Mouse (Mus musculus): ENCODE measurements around the gene Pkp4. TPM values are rescaled to one million over a fixed set of nuclear protein-coding genes. Genes with fewer than 3 reads are reported as not detected.

The Pkp4 gene
- polyA plus RNA-seq, 1 experiment from 2014 or later: 24.7 TPM

DNA sequence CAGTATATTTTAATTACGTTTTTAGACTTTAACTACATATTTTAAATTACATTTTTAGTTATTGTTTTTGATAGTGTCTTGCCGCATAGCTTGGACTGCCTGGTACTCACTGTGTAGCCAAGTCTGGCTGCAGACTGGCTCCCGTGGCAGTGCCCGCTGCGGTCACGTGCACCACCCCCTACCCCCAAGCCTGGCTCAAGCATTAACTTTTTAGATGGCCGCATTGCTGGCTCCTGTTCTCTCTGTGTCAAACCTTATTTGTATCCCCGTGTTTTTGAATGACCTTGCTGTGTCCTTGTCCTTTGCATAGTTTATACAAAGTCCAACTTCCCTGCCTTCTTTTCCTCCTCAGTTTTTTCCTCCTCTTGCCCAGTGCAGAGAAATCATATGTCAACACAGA lies 25.5 kb downstream of the Pkp4 start:
- H3K9me3 ChIP-seq (replicated peaks): no peaks in the 10 kb centered on the region
- WGBS: 89% methylated on average over 8 of the region's 8 CpGs
- H3K36me3 ChIP-seq: peaks cover 15% of the 10 kb centered on the region
- no peak overlapping the region for H3K4me2 ChIP-seq
- H3K27ac ChIP-seq: no peak overlapping the region
- no peak overlapping the region for H3K9ac ChIP-seq
- no peak overlapping the region for H3K4me3 ChIP-seq (replicated peaks)
- H3K4me1 ChIP-seq: peaks cover 11% of the 10 kb centered on the region
- ATAC-seq (replicated peaks; ENCODE audit: low FRiP score): no peak
- H3K27me3 ChIP-seq: no peaks in the 10 kb centered on the region

DNA sequence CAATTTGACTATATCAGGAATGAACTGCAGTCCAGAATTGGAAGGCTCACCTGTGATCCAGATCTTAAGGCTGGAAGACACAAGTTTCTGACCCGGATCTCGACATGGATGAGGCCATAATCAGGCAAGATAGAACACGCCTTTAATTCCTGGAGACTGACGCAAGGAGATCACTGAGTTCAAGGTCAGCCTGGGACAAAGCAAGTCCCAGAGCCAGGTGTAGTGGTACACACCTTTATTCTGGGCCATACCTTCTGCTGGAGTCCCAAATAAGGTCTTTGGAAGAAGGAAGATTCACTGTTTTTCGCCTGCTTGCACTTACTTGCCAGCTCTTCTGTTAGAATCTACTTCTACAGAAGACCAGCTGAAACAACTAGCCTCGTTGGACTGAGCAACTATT lies 26.3 kb downstream of the Pkp4 start:
- no peak overlapping the region for H3K4me2 ChIP-seq
- WGBS: 95% methylated on average over 6 of the region's 6 CpGs
- no peak overlapping the region for H3K9ac ChIP-seq
- no peaks in the 10 kb centered on the region for H3K9me3 ChIP-seq (replicated peaks)
- H3K27ac ChIP-seq: no peak overlapping the region
- no peak overlapping the region for H3K4me3 ChIP-seq (replicated peaks)
- no peak for ATAC-seq (replicated peaks; ENCODE audit: low FRiP score)
- peaks cover 15% of the 10 kb centered on the region for H3K36me3 ChIP-seq
- H3K4me1 ChIP-seq: peaks cover 11% of the 10 kb centered on the region
- H3K27me3 ChIP-seq: no peaks in the 10 kb centered on the region

DNA sequence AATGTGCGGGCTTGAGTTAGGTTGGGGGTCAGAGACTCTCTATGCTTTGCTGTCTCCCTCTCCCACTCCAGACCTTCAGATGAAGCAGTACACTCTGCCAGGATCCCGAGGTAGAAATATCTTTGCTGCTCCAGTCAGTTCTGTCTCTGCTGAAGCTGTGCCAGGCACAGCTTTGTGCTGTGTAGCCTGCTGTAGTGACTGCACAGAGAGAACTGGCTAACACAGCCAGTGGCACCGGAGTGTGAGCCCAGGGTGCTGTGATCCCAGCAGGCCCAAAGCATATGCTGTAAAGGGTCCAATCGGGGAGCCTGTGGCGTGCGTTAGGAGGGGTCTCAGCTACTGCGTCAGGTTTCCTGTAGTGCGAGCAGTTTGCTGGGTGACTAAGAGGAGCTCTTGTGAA lies 27.7 kb downstream of the Pkp4 start:
- H3K27me3 ChIP-seq: no peaks in the 10 kb centered on the region
- no peak overlapping the region for H3K9ac ChIP-seq
- no peak overlapping the region for H3K27ac ChIP-seq
- WGBS: 92% methylated on average over 8 of the region's 8 CpGs
- no peak for ATAC-seq (replicated peaks; ENCODE audit: low FRiP score)
- peaks cover 15% of the 10 kb centered on the region for H3K36me3 ChIP-seq
- H3K4me3 ChIP-seq (replicated peaks): no peak overlapping the region
- no peak overlapping the region for H3K4me2 ChIP-seq
- H3K4me1 ChIP-seq: peaks cover 11% of the 10 kb centered on the region
- no peaks in the 10 kb centered on the region for H3K9me3 ChIP-seq (replicated peaks)

DNA sequence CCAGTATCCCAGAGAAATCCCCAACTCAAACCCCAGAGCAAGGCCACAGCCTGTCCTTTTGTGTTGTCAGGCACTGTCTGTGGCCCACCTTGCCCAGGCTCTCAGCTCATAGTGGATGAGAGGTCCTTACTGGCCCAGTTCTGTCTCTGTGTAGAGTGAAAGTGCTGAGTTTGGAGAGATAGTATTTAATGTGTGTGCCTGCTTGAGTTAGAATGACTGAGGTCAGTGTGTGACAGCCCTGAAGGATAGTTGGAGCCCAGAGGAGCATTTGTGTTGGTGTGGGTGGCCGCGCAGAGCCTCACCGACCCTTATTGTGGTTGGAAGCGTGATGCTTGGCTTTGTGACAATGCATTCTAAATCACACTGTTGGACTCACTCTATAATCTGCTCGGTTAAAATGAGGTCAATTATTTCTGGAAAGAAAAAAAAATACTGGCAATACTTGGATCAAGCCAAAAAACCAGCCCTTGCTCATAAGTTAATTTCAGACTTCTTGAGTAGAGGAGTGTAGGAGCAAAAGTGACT lies 29.1 kb downstream of the Pkp4 start:
- Histone ChIP-seq H3K36me3 (peaks cover 15% of the 10 kb centered on the region), H3K27me3 (no peaks in the 10 kb centered on the region), H3K9ac (no peak overlapping the region), H3K27ac (peak overlapping the region; percentile 39), H3K9me3 (replicated peaks) (no peaks in the 10 kb centered on the region), H3K4me1 (peaks cover 11% of the 10 kb centered on the region), H3K4me2 (no peak overlapping the region), H3K4me3 (replicated peaks) (no peak overlapping the region)
- 46% methylated on average over 5 of the region's 5 CpGs for WGBS
- no peak for ATAC-seq (replicated peaks; ENCODE audit: low FRiP score)

DNA sequence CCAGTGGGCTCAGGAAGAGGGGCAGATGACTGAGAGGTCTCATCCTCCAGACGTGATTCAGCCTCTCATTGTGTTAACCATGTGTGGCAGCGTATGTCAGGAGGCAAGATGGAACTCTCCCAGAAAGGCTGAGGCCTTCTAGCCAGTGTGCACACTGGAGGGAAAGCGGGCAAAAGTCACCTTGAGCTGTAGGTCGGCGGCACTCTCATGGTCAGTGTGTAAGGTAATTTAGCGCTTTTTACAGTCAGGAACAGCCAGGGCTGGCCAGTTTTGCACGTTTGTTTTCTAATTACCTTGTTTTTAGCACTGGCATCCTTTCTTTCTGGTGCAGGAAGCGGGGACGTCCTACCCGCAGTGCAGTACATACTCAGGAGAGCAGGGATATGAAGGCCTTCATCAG lies 29.5 kb downstream of the Pkp4 start:
- Histone ChIP-seq H3K27ac (peak overlapping the region; percentile 39; the same call in 1 of the 2 replicates), H3K27me3 (no peaks in the 10 kb centered on the region)

DNA sequence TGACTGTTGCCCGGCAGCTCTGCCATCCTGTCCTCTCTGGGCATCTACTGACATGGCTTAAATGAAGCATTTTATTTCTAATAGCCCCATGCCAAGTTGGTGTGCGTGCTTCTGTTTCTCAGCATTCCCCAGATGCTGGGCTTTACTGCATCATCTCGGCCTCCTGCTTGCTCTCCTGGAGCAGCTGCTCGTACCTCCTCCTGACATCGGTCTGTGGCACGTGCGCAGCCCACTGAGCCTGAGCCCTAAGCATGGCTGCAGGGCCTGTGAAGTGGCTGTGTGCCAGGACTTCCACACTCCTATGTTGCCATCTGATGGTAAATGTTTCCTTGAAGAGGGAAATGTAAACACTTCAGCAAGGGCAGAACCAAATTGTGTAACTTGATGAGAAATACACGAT lies 30.8 kb downstream of the Pkp4 start:
- H3K9ac ChIP-seq: no peak overlapping the region
- H3K4me2 ChIP-seq: no peak overlapping the region
- H3K4me3 ChIP-seq (replicated peaks): no peak overlapping the region
- H3K36me3 ChIP-seq: peaks cover 15% of the 10 kb centered on the region
- H3K4me1 ChIP-seq: peaks cover 11% of the 10 kb centered on the region
- WGBS: 82% methylated on average over 8 of the region's 8 CpGs
- H3K27ac ChIP-seq: no peak overlapping the region
- H3K9me3 ChIP-seq (replicated peaks): no peaks in the 10 kb centered on the region
- ATAC-seq (replicated peaks; ENCODE audit: low FRiP score): no peak
- H3K27me3 ChIP-seq: no peaks in the 10 kb centered on the region

More for the DNA sequence above, 29.5 kb downstream of the Pkp4 start:
- Histone ChIP-seq H3K9ac (no peak overlapping the region), H3K9me3 (replicated peaks) (no peaks in the 10 kb centered on the region), H3K36me3 (peaks cover 15% of the 10 kb centered on the region), H3K4me1 (peaks cover 11% of the 10 kb centered on the region), H3K4me3 (replicated peaks) (no peak overlapping the region), H3K4me2 (no peak overlapping the region)
- WGBS: 80% methylated on average over 10 of the region's 10 CpGs
- ATAC-seq (replicated peaks; ENCODE audit: low FRiP score): no peak

DNA sequence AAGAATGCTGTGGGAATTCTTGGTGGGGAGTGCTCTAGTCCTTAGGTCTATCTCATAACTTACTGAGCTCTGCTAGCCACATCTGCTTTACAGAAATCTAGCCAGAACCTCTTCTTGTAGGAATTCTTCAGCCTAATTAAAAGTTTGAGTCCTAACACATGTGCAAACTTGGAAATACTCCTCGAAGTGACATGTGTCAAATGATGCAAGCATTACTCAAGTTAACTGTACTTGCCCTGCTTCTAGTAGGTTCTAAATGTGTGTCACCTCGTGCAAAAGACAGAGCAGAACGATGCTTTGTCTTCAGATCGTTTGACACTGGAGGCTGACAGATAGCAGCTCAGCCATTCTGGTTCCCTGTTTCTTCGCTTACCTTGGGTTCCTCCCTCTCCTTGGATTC lies 32.5 kb downstream of the Pkp4 start:
- Histone ChIP-seq H3K36me3 (peaks cover 3% of the 10 kb centered on the region; the same call in 1 of the 2 replicates), H3K27ac (no peak overlapping the region), H3K27me3 (no peaks in the 10 kb centered on the region), H3K4me1 (peaks cover 11% of the 10 kb centered on the region), H3K4me3 (replicated peaks) (no peak overlapping the region), H3K9ac (no peak overlapping the region), H3K9me3 (replicated peaks) (no peaks in the 10 kb centered on the region), H3K4me2 (no peak overlapping the region)
- 65% methylated on average over 5 of the region's 5 CpGs for WGBS
- no peak for ATAC-seq (replicated peaks; ENCODE audit: low FRiP score)

DNA sequence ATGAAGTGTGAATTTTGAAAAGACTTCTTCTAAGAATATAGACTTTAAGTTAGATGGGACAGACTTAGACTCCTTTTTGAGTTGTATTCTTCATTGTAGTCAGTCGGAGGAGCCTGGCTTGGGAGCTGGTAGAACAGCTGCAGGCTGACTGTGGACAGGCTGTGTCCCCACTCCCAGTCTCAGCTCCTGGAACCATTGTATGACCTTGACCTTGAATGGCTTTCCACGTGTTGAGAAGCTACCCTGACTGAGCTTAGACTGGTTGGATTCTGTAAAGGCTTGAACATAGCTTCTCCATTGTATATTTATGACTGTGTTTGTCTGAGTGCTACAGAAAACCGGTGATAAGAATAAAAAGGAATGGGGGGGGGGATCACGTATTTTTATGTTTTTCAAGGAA lies 36.5 kb downstream of the Pkp4 start:
- H3K4me3 ChIP-seq (replicated peaks): no peak overlapping the region
- 81% methylated on average over 4 of the region's 4 CpGs for WGBS
- no peak for ATAC-seq (replicated peaks; ENCODE audit: low FRiP score)
- 0 out of 2 replicates have a peak, but pooled peaks cover 3% of the 10 kb centered on the region for H3K4me1 ChIP-seq
- no peaks in the 10 kb centered on the region for H3K9me3 ChIP-seq (replicated peaks)
- no peak overlapping the region for H3K4me2 ChIP-seq
- no peak overlapping the region for H3K9ac ChIP-seq
- H3K36me3 ChIP-seq: no peaks in the 10 kb centered on the region
- H3K27ac ChIP-seq: no peak overlapping the region
- H3K27me3 ChIP-seq: no peaks in the 10 kb centered on the region

DNA sequence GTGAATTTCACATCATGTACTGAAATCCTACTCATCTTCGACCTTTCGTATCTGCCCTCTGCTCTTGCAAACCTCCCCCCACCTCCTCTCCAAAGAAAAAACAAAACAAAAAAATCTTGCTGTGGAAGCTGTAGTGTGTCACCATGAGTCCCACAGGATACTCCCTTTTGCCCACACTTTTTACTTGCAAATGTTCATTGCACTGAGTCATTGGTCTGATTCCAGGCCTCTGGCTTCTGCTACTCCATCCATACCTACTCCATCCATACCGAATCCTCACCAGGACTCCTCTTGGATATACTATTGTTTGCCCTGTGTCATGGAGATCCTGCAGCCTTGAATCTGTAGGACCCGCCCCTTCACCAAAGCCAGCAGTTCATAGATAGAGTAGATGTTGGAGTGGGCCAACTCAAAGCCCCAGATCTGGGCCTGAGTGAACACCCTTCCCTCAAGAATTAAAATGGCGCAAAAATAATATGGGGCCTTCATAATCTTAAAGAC lies 38.9 kb downstream of the Pkp4 start:
- Histone ChIP-seq H3K4me3 (replicated peaks) (no peak overlapping the region), H3K36me3 (no peaks in the 10 kb centered on the region), H3K9ac (no peak overlapping the region), H3K9me3 (replicated peaks) (no peaks in the 10 kb centered on the region), H3K27ac (no peak overlapping the region), H3K4me1 (peaks cover 15% of the 10 kb centered on the region), H3K27me3 (no peaks in the 10 kb centered on the region), H3K4me2 (no peak overlapping the region)
- no peak for ATAC-seq (replicated peaks; ENCODE audit: low FRiP score)
- WGBS: 96% methylated on average over 5 of the region's 5 CpGs

DNA sequence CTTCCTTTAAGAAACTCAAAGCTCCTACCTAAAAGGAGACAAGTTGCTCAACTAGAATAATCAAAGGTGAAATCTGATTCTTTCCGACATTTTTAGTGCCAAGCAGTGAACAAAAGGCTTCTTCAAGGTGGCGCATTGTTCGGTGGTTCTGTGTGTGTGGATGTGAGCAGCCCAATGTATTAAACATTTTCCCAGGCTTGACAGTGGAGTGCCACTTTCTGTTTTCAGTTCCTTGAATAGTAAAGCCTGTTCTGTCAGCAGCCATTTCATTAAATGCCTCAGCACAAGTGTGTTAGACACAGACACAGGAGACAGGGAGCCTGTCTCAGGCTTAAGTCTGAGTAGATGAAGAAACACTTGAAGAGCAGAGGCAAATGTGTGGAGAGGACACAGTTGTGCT lies 39.9 kb downstream of the Pkp4 start:
- 61% methylated on average over 3 of the region's 3 CpGs for WGBS
- H3K36me3 ChIP-seq: no peaks in the 10 kb centered on the region
- H3K27ac ChIP-seq: no peak overlapping the region
- peaks cover 15% of the 10 kb centered on the region for H3K4me1 ChIP-seq
- no peaks in the 10 kb centered on the region for H3K27me3 ChIP-seq
- ATAC-seq (replicated peaks; ENCODE audit: low FRiP score): no peak
- H3K4me3 ChIP-seq (replicated peaks): no peak overlapping the region
- H3K9ac ChIP-seq: no peak overlapping the region
- no peak overlapping the region for H3K4me2 ChIP-seq
- H3K9me3 ChIP-seq (replicated peaks): no peaks in the 10 kb centered on the region

DNA sequence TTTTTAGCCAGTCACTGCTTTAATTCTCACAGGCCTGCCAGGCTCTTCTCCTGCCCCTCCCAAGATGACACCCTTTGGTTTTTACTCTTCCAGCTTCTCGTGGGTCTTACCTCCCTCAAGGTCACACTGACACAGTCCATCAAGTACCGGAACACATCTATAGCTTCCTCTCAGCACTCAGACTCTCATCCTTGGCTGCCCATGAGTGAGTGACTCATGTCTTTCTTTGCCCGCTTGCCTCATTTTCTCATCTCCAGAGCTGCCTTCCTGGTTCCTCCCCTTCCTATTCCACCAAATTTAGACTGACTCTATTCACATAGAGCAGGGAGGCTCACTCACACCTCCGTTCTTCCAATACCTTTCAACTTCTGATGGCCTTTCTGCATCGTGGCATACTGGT lies 42.3 kb downstream of the Pkp4 start:
- H3K4me2 ChIP-seq: no peak overlapping the region
- H3K36me3 ChIP-seq: no peaks in the 10 kb centered on the region

DNA sequence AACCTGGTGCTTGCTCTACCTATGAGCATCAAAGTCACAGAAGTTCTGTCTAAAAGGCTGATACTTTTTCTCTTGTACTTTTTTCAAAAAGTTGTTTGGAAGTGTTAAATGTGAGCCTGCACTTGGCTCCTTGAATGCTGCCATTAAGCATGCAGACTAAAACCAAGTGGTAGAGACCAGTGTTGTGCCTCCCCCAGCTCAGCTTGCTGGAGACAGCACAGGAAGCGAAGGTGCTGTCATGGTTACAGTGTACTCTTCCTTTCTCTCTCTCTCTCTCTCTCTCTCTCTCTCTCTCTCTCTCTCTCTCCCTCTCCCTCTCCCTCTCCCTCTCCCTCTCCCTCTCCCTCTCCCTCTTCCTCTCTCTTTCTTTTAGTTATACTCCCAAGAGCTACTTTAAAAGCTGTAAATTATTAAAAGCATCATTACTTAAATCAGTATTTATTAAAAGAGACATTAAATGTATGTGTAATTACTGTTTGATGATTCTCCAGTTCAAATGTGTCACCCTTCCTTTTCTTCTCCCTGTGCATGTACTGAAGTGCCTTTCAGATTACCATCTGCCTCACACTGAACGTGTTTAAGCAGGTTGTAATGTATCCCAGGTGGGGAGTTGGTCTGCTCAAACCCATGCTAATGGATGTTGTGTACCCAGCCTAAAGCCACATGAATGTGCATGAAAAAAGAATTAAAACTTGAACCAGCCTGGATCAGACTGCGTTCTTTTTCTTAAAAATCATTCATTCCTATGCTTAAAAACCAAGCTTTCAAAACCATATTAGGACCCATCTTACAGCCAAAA lies 43.2 kb downstream of the Pkp4 start:
- H3K4me2 ChIP-seq: no peak overlapping the region
- no peaks in the 10 kb centered on the region for H3K36me3 ChIP-seq
- no peak overlapping the region for H3K9ac ChIP-seq
- no peaks in the 10 kb centered on the region for H3K9me3 ChIP-seq (replicated peaks)
- peaks cover 27% of the 10 kb centered on the region for H3K4me1 ChIP-seq
- 59% methylated on average over 3 of the region's 3 CpGs for WGBS
- ATAC-seq (replicated peaks; ENCODE audit: low FRiP score): no peak
- H3K4me3 ChIP-seq (replicated peaks): no peak overlapping the region
- no peak overlapping the region for H3K27ac ChIP-seq
- no peaks in the 10 kb centered on the region for H3K27me3 ChIP-seq

More for the DNA sequence above, 42.3 kb downstream of the Pkp4 start:
- ATAC-seq (replicated peaks; ENCODE audit: low FRiP score): peak; percentile 49
- H3K9me3 ChIP-seq (replicated peaks): no peaks in the 10 kb centered on the region
- no peak overlapping the region for H3K4me3 ChIP-seq (replicated peaks)
- H3K27me3 ChIP-seq: no peaks in the 10 kb centered on the region
- WGBS: 39% methylated on average over 5 of the region's 5 CpGs
- peaks cover 24% of the 10 kb centered on the region for H3K4me1 ChIP-seq
- no peak overlapping the region for H3K9ac ChIP-seq
- no peak overlapping the region for H3K27ac ChIP-seq

All from kidney, embryonic 15.5 days (tissue).